Mouse (Mus musculus) MEL (cell line): ENCODE results near the gene Cldn10. TPM values are rescaled to one million over a fixed set of nuclear protein-coding genes. Genes with fewer than 3 reads are reported as not detected.

Experiments used
- DNase-seq: peaks from one replicate; pipeline ENCODE4 v3.0.0; 2011; ENCODE audit warnings: low read depth, low spot score
- H3K27ac ChIP-seq: 2 replicates; pipeline ENCODE4 v1.5.1; 2012; ENCODE audit warnings: low read depth, mild to moderate bottlenecking, control low read depth, low read length, moderate library complexity; ENCODE audit not compliant: control insufficient read depth
- H3K27me3 ChIP-seq, 2 experiments: fragments of 150-350 bp in 1 of 2; sonication (generic) in 1 of 2; 2 replicates each; pipeline ENCODE4 v1.6.1; 2012; ENCODE audit warnings: low read length in 2 of 2, mild to moderate bottlenecking in 2 of 2, improper control_type of control experiment in 1 of 2, moderate library complexity in 1 of 2; ENCODE audit not compliant: insufficient read depth in 2 of 2, control insufficient read depth in 1 of 2
- H3K36me3 ChIP-seq, 2 experiments: 2 replicates each; pipeline ENCODE4 v1.6.1; 2012 to 2014; ENCODE audit warnings: low read length in 2 of 2, improper control_type of control experiment in 1 of 2, inconsistent platforms in 1 of 2, mild to moderate bottlenecking in 1 of 2; ENCODE audit not compliant: insufficient read depth in 2 of 2, control insufficient read depth in 1 of 2
- H3K4me1 ChIP-seq, 2 experiments: fragments of 150-350 bp in 1 of 2; sonication (generic) in 1 of 2; 2 replicates each; pipeline ENCODE4 v1.6.1; 2012; ENCODE audit warnings: low read length in 2 of 2, improper control_type of control experiment in 1 of 2, mild to moderate bottlenecking in 1 of 2; ENCODE audit not compliant: insufficient read depth in 2 of 2, control insufficient read depth in 1 of 2
- H3K4me3 ChIP-seq, 2 experiments: fragments of 150-350 bp in 1 of 2; sonication (generic) in 1 of 2; 2 replicates each; pipeline ENCODE4 v1.5.1; 2012; ENCODE audit warnings: low read depth in 2 of 2, low read length in 2 of 2, mild to moderate bottlenecking in 2 of 2, moderate library complexity in 2 of 2, control low read depth in 1 of 2, improper control_type of control experiment in 1 of 2; ENCODE audit not compliant: control insufficient read depth in 1 of 2, insufficient read depth in 1 of 2
- H3K79me2 ChIP-seq: 2 replicates; pipeline ENCODE4 v1.6.1; 2012; ENCODE audit warnings: mild to moderate bottlenecking, low read length, moderate library complexity; ENCODE audit not compliant: control insufficient read depth, poor library complexity, insufficient read depth
- H3K9ac ChIP-seq: 2 replicates; pipeline ENCODE4 v1.6.1; 2012; ENCODE audit warnings: low read depth, mild to moderate bottlenecking, control low read depth, low read length, moderate library complexity; ENCODE audit not compliant: control insufficient read depth, poor library complexity, severe bottlenecking
- H3K9me3 ChIP-seq: fragments of 150-350 bp; sonication (generic); replicated peaks from 2 replicates; pipeline ENCODE4 v1.6.1; 2012; ENCODE audit warnings: mild to moderate bottlenecking, low read length, improper control_type of control experiment, moderate library complexity; ENCODE audit not compliant: insufficient read depth
- BHLHE40 ChIP-seq: IDR thresholded peaks from 2 replicates; pipeline ENCODE4 v1.6.1; 2012; ENCODE audit warnings: low read depth, mild to moderate bottlenecking, inconsistent platforms, low read length, improper control_type of control experiment, borderline replicate concordance
- ETS1 ChIP-seq: IDR thresholded peaks from 2 replicates; pipeline ENCODE4 v1.6.1; 2012; ENCODE audit warnings: low read depth, mild to moderate bottlenecking, inconsistent platforms, low read length, improper control_type of control experiment, moderate library complexity
- MAFK ChIP-seq: IDR thresholded peaks from 2 replicates; pipeline ENCODE4 v1.6.1; 2011; ENCODE audit warnings: low read depth, mild to moderate bottlenecking, low read length, improper control_type of control experiment, borderline replicate concordance
- MAZ ChIP-seq: IDR thresholded peaks from 2 replicates; pipeline ENCODE4 v1.6.1; 2012; ENCODE audit warnings: low read depth, mild to moderate bottlenecking, inconsistent platforms, low read length, improper control_type of control experiment
- MEF2A ChIP-seq: IDR thresholded peaks from 2 replicates; pipeline ENCODE4 v1.6.1; 2014; ENCODE audit warnings: low read depth, mild to moderate bottlenecking, inconsistent platforms, low read length, improper control_type of control experiment; ENCODE audit not compliant: poor library complexity, insufficient replicate concordance, severe bottlenecking; ENCODE audit errors: extremely low read depth
- MYB ChIP-seq: IDR thresholded peaks from 2 replicates; pipeline ENCODE4 v1.6.1; 2011; ENCODE audit warnings: mild to moderate bottlenecking, low read depth, low read length, improper control_type of control experiment
- MYC ChIP-seq: IDR thresholded peaks from 2 replicates; pipeline ENCODE4 v1.6.1; 2011; ENCODE audit warnings: low read depth, mild to moderate bottlenecking, low read length, improper control_type of control experiment, moderate library complexity
- NELFE ChIP-seq: IDR thresholded peaks from 2 replicates; pipeline ENCODE4 v1.6.1; 2011; ENCODE audit warnings: low read depth, low read length, improper control_type of control experiment
- POLR2A ChIP-seq, 2 experiments: IDR thresholded peaks; 2 replicates each; pipeline ENCODE4 v1.6.1; 2011 to 2012; ENCODE audit warnings: low read length in 2 of 2, mild to moderate bottlenecking in 2 of 2, control low read depth in 1 of 2, improper control_type of control experiment in 1 of 2, low read depth in 1 of 2, moderate library complexity in 1 of 2; ENCODE audit not compliant: control insufficient read depth in 1 of 2, insufficient read depth in 1 of 2, poor library complexity in 1 of 2
- RAD21 ChIP-seq: IDR thresholded peaks from 2 replicates; pipeline ENCODE4 v1.6.1; 2011; ENCODE audit warnings: mild to moderate bottlenecking, low read depth, low read length, improper control_type of control experiment
- SMC3 ChIP-seq: IDR thresholded peaks from 2 replicates; pipeline ENCODE4 v1.6.1; 2011; ENCODE audit warnings: low read depth, low read length, improper control_type of control experiment
- TBP ChIP-seq: IDR thresholded peaks from 2 replicates; pipeline ENCODE4 v1.8.0; 2011; ENCODE audit warnings: low read depth, low read length, improper control_type of control experiment
- ZMIZ1 ChIP-seq: IDR thresholded peaks from 2 replicates; pipeline ENCODE4 v1.6.1; 2012; ENCODE audit warnings: low read depth, mild to moderate bottlenecking, inconsistent platforms, low read length, improper control_type of control experiment, moderate library complexity
- polyA plus RNA-seq, 2 experiments: library from polyadenylated mRNA; stranded (reverse) in 1 of 2; unstranded in 1 of 2; fragments of >175 nt in 1 of 2; fragments of >200 nt in 1 of 2; gene quantifications; 2 replicates each; pipeline versions ENCODE4 v1.2.1 to v1.2.4; 2012; ENCODE audit warnings: low replicate concordance in 2 of 2, low read depth in 1 of 2; ENCODE audit not compliant: insufficient read length in 2 of 2, insufficient read depth in 1 of 2, missing spikeins in 1 of 2
- total RNA-seq: library from RNA; depleted of rRNA; stranded (reverse); fragments of 300-350 nt; gene quantifications from 2 replicates; pipeline ENCODE4 v1.2.3, GENCODE M21; 2012

Gene Cldn10
- total and polyA plus RNA-seq, 3 experiments = 0.17 TPM; not detected in 2

DNA sequence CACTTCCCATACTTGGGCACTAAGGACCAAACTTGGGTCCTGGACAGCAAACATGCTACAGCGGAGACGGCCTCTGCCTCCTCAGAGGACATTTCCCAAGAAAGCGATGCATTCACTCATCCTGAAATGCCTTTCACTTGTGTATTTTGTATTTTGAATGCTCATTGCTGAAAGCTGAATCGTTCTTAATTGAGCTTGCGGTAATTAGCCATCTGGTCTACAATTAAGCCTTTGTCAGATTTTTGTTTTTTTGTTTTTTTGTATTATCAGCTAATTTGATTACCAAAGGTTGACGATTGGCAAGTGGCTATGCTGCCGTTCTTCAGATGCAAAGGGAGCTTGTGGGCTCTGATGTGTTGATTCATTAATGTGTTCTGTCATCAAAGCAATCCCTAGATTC, 5.2 kb downstream of the Cldn10 start:
- Histone ChIP-seq H3K4me1 (peaks cover 0 to 23% of the 10 kb centered on the region in 2 experiments; a peak in 2 of 4 replicates), H3K4me3 (no peak overlapping the region), H3K79me2 (no peaks in the 10 kb centered on the region), H3K27me3 (no peaks in the 10 kb centered on the region), H3K9me3 (no peaks in the 10 kb centered on the region), H3K36me3 (peaks cover 0 to 7% of the 10 kb centered on the region in 2 experiments; a peak in 2 of 4 replicates), H3K27ac (no peak overlapping the region), H3K9ac (no peak overlapping the region)
- DNase-seq = no peak
- TF ChIP-seq ETS1 (no peak), SMC3 (no peak), MAFK (no peak)

DNA sequence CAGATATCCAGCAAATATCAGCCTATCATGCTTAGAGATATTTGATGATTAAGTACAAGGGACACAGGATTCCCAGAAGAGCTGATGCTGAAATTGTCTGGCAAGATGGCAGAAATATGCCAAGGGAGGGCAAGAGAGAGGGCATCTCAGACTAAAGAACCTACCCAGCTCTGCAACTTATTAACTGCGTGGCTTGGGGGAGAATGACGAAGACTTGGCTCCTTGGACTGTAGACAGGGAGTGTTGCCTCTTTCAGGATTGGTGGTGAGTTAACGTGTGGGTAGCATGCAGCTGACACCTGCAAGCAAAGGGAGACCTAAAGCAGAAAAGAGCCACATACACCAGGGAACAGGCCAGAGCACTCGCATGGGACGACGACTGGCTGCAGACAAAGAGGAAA, 5.7 kb downstream of the Cldn10 start:
- no peak overlapping the region; the same call in 1 of the 2 replicates for H3K27ac ChIP-seq
- H3K79me2 ChIP-seq = no peaks in the 10 kb centered on the region
- no peak overlapping the region for H3K9ac ChIP-seq
- H3K9me3 ChIP-seq = no peaks in the 10 kb centered on the region
- H3K4me1 ChIP-seq = peaks cover 0 to 26% of the 10 kb centered on the region in 2 experiments; a peak in 2 of 4 replicates
- no peak for DNase-seq
- no peaks in the 10 kb centered on the region for H3K27me3 ChIP-seq
- peaks cover 0 to 10% of the 10 kb centered on the region in 2 experiments; a peak in 2 of 4 replicates for H3K36me3 ChIP-seq
- no peak overlapping the region for H3K4me3 ChIP-seq
- TF ChIP-seq MAZ = no peak
- no peak for TF ChIP-seq RAD21
- no peak for TF ChIP-seq MYB
- TF ChIP-seq POLR2A (IDR thresholded peaks at IDR 0.05; ENCODE audit: control insufficient read depth in 1 of 2, insufficient read depth in 1 of 2, low read depth in 1 of 2, low read length in 2 of 2, poor library complexity in 1 of 2) = no peak
- TF ChIP-seq MYC = no peak

DNA sequence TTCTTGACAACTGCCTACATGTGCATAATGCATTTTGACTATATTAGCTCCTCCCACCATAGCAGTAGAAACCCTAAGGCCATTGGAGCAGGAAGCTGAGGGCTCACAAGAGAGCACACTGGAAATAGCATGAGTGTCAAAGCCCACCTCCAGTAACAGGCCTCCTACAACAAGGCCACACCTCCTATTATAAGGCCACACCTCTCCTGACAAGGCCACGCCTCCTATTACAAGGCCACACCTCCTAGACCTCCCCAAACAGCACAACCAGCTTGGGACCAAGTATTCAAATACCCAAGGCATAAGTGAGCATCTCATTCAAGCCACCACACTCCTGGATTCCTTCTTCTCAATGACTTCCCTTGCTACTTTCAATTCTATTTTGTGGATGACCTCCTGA, 6.5 kb downstream of the Cldn10 start:
- Histone ChIP-seq H3K9me3 (no peaks in the 10 kb centered on the region), H3K27ac (peak overlapping the region; percentile 100), H3K9ac (peak overlapping the region; percentile 26), H3K36me3 (peaks cover 0 to 10% of the 10 kb centered on the region in 2 experiments; a peak in 2 of 4 replicates), H3K4me3 (no peak overlapping the region), H3K27me3 (no peaks in the 10 kb centered on the region), H3K79me2 (no peaks in the 10 kb centered on the region), H3K4me1 (peaks cover 0 to 31% of the 10 kb centered on the region in 2 experiments; a peak in 2 of 4 replicates)
- peak; percentile 83 for DNase-seq
- TF ChIP-seq BHLHE40 (no peak), ZMIZ1 (no peak), MYC (0 out of 2 replicates have a peak, but pooled peaks have one; percentile 23), MEF2A (no peak), TBP (0 out of 2 replicates have a peak, but pooled peaks have one; percentile 38), NELFE (peak; percentile 37; the same call in 1 of the 2 replicates)
